Mouse (Mus musculus): ENCODE data around the gene Nrip1.

Nrip1 gene

DNA sequence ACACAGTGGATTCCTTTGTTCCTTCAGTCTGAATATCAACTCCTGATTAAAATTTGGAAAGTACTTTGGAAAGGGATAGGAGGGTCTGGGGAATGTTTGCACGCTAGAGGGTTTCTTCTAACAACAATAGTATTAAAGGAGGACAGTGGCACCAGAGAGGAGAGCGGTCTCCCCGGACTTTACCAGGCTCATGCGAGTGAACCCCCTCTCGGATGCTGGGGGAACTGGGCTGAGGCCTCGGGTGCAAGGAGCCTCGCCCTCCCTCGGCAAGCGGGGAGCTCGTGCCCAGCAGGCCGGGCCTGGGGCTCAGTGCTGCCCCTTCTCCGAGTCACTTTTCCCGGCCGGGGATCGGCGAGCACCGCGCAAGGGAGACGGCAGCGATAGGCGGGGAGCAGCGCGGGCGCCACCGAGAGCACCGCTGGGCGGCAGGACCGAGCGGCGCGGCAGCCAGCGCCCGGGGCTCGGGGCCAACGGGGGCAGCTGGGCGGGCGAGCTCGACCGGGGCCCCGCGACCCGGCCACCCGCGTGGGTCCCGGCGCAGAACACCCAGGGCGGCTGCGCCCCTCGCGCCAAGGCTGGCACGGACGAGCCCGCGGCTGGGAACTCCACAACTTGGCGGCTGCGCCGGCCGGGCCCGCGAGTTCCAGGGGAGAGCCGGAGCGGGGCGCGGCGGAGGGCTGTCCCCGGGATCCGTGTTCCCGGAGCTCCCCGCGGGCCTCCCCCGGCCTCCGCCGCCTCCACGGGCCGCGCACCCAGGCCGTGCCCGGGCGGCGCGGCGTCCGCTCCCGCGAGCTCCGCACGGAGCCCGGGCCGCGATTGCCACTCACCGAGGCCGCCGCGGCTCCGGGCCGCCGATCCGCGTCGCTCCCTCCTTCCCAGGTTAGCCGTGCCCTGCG is 1.3 kb downstream of the Nrip1 start:
- DNase-seq (ENCODE audit: low read depth, low spot score) = no peak

DNA sequence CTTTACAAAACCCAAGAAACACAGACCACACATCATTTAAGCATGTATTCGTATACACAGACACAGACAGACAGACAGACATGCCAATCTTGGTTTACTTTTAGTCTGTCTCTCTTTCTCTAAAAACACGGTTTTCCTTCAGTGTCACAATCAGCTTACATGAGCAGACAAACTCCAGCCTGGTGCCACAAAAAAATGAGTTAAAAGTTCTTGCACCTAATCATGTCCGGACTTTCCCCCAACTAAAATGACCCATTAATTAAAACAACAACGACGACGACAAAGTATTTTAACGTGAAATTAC is 2.1 kb downstream of the Nrip1 start:
- DNase-seq (ENCODE audit: low read depth, low spot score) = no peak

DNA sequence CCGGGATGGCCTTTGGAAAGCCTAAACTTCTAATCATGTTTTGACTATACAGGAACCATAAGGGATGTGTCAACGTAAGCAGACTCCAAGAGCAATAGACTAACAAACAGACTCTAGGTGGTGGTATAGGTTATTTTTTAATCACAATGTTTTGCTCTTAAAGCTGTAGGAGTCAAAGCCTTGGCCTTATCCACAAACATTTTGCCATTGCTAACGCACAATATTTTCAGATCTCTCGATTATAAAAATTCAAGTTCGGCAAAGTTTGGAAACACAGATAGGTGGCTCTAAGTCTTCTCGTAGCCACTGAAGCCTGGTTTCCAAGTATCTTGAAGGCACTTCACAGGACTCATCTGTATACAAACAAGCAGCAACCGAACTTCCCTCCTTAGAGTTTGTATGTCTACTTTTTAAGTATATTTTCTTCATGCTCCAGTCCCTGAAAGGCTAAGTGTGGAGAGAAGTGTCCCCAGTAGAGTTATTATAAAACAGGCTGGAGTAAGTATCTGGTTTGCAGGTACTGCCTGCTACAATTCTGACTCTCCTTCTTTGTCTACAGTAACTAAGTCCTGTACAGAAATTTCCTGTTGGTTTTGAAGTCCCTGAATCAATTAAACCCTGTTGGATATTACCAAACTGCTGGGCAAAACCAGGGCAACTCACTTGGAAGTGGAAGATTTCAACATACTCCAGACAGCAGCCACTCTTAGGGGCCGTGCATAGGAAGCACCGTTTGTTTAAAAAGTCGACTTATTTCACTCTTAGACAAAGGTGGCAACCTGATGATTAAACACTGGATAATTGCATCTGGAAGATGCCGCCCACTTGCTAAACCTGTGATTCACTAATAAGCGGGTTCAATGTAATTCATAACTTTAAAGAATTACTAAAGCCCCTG is 2.7 kb downstream of the Nrip1 start:
- no peak for DNase-seq (ENCODE audit: low read depth, low spot score)

DNA sequence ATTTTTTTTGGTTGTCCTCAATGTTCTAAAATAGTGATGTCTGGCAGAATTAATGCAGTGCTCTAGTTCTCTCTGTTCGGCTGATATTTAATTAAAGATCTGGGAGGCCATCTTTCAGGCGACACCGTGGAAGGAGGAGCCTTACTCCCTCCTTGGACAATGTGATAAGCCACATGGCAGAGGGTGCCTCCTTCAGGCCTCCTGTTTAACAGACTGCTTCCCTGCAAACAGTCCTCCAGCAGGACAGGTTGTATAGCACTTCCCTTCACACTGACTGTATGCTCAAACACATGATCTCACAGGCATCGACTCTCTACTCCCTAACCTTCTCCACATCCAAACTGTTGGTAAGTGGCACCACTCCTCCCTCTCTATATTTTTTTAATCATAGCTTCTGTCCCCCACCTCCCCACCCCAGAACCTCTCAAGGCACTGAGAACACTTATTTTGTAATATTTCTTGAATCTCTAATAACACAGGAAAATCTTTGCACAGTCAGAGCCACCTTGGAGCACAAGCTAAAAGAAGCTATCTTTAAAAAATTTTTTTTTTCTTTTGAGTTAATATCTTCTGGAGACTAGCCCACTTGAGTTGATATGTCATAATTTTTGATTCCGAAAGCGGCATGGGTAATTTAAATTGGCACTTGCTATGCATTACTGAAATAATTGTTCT is 3.4 kb downstream of the Nrip1 start:
- no peak for DNase-seq (ENCODE audit: low read depth, low spot score)

DNA sequence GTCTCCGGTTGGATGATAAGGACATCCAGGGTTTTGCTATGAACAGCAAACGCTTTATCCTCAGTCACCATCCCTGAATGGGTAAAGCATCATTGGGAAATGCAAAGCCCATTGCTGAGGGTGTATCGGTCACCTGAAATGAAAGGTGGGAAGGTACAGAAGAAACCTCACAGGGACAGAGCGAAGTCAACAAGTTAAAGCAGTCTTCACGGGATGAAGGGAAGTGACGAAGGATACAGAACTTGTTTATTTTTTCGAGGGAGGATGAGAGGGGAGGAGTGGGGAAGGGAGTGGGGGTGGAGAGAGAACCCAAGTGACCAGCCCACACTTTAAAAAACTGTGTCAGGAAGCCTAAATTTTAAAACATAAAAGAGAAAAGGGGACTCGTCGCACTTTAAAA is 4.4 kb downstream of the Nrip1 start:
- no peak for DNase-seq (ENCODE audit: low read depth, low spot score)

DNA sequence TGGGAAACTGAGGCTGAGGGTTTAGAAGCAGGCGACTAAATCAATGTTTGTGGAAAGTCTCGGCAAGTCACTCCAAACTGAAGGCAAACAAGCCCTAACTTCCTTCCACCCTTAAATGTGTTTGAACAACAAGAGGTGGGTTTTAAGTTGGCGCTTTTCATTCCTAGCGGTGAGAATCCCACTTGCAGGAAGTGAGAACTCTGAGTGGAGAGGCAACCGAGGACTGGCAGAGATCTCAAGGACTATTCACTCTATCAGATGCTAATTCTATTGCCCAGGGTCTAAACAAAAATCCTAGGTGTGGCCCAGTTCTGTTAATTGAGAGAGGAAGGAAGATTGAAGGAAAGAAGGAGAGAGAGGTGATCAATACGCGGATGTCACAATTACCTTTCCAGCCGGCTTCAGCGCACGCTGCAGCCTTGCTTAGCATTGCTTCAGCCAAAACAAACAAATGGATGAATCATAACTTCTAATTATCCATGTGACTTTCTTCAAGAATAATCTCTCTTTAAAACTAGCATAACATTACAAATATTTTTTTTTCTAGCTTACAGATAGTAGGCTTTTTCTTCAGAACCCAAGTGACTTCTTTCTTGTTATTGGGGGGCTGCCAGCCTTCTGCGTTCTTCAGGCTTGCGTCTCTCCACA is 6.2 kb downstream of the Nrip1 start:
- DNase-seq (ENCODE audit: low read depth, low spot score) = no peak

DNA sequence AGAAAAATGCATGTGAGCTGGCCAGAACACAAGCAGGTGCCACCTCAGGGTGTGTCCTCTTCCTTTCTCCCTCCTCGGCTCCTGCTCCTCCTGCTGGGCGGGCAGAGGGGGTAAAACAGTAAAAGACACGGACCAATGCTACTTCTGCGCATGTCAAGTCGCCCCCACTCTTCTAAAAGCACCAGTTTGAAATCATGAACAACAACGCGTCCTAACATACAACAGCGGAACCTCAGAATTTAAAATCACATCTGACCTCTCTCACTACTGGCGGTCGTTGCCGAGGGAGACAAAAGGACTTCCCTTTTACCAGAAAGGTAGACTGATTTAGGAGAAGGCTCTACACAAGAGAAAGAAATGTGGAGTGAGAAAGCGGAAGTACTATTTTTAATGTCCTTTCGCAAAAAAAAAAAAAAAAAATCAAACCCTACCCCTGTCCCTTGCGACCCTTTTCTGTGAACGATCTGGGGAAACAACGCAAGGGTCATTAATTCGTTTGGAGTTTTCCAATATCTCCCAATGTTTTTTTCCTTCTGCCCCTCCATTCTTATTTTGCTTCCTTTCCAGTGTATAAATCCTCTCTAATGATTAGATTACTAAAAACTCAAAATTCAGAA is 7.7 kb downstream of the Nrip1 start:
- no peak for DNase-seq (ENCODE audit: low read depth, low spot score)

DNA sequence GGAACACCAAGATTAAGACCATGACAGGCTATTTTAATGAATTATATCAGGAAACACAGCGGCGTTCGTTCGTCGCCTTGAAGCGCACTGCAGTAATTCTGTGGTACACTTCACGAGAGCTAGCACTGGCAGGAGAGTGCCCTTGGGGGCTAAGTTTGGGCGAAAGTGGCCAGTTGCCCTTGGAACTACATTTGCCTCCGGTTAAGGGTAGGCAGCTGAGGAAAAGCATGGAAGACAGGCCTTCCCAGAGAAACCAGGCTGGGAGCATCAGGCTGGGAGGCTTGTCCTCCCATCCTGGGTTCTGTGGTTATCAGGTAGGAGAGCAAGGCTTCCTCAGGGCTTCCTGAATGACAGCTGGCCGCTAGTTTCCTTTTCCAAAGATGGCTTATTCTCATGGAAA is 8.4 kb downstream of the Nrip1 start:
- DNase-seq (ENCODE audit: low read depth, low spot score) = no peak

DNA sequence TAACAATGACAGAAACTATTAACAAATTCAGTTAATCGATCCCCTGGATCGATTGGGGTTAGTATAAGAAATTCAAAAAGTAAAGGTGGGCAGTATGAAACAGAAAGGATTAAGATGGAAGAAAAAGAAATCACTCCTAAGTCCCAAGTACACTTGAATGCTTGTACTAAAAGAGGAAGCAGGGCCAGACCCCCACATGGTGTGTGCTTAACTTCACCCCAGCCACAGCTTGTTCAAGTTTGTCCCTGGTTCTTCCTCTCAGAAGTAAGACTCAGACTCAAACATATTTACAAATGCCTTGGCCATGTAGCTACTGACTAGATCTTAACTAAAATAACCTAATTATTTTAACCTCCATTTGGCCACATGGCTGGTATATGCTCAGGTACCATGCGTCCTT is 10.0 kb downstream of the Nrip1 start:
- no peak for DNase-seq (ENCODE audit: low read depth, low spot score)

DNA sequence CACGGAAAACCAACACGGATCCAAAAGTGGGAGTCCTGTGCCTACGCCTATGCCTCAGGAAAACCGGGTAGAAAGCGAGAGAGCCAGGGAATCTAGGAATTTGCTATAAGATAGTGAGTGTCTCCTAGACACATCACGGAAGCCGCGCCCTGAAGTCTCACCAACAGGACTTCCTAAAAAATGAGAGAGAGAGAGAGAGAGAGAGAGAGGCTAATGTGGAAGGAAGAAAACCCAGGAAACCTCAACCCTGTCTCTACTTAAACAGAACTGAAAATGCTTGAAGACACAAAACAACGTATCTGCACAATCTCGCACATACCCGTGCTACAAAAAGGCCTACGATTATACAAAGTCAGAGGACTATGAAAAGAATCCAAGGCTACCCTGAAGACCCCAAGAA is 10.6 kb downstream of the Nrip1 start:
- no peak for DNase-seq (ENCODE audit: low read depth, low spot score)

DNA sequence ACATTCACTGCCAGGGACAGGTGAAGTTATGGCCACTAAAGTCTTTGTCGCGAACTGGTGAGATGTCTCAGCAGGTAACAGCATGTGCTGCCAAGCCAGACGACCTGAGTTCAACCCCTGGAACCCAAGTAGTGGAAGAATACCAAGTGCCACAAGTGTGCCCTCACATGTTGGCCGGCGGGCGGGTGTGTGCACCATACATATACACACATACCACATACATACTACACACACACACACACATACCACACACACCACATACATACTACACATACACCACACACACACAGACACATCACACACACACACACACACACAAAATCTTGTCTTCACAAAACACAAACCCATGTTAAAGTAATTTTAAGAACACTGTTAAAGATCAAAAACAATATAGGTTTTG is 13.2 kb downstream of the Nrip1 start:
- DNase-seq (ENCODE audit: low read depth, low spot score) = no peak

DNA sequence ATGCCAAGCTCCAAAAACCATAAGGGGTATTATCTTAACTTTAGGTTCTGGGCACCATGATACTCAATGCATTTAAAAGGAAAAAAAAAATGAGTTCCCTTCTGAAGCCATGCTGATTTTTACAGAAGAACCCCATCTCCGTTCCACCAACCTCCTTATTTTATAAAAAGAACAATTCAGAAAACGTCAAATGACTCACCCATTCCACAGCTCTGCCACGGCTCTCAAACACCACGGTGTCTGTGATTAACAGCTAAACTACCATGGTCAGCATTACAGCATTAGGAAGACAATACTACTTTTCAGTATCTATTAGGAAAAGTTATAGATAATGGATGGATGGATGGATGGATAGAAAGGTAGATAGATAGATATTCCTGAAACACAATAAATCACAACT is 14.9 kb downstream of the Nrip1 start:
- DNase-seq (ENCODE audit: low read depth, low spot score) = no peak

DNA sequence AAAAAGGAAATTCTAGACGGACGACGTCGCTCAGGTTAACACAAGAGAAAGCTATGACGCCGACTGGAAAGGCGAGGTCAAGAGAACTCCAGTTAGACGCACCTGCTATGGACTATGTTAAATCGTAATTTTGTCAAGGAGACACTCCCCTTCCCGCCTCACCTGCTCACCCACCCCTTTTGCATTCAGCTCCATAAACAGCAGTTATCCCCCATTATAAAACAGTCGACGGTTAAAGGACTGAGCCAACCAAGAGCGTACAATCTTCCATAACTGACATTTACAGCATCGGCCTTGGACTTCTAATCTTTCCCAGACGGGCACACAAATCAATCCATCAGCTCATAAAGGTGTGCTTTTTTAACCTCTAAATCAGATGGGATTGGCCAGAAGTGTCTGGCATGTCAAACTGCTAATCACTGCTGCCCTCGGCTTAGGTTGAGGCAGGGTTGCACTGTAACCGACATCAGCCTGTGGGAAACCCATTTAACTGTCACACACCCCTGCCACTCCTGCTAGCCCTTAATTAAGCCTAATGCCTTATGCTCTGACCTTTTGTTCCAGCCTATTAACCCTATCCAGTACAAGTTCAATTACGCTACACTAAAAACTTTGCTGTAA is 15.4 kb downstream of the Nrip1 start:
- DNase-seq (ENCODE audit: low read depth, low spot score) = no peak

DNA sequence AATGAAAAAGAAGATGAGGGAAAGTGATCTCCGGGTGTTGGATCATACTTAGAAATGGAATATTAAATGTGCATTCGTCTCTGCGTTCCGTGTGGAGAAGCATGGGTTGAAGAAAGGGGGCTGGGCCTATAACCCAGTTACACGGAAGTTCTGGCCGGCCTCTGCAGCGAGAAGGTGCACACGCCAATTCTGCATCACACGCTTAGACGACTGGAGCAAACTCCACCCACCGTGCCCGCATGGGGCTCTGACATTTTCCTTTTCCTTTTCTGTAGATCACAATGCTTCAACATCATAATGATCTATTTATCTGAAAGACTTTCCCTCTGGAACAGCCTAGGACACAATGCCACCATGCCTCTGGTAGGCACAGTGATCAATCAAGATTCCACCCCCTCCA is 16.5 kb downstream of the Nrip1 start:
- DNase-seq (ENCODE audit: low read depth, low spot score) = no peak

DNA sequence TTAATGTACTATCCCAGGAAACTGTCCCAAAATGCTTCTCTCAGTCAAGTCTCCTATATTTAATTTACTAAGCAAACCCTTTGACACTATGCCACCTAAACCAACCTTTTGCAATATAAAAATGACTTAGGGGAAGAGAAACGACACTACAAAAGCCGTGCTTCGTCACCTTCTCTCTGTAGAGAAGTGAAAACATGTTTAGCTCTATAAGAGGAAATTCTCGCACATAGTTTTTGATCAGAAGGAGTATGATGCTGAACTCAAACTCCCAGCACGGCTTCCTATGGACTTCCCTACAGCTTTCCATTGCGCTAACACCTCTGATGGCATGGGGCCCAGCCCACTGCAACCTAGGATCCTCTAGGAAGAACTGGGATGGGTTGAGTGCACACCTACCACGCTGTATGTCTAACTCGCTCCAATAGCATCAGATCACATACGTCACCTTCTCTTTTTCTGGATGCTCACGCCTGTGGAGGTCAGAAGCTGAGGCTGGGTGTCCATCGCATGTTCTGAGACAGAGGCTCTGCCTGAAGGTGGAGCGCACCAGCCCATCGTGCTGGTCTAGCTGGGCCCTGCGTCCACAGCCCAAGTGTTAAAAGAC is 17.6 kb downstream of the Nrip1 start:
- DNase-seq (ENCODE audit: low read depth, low spot score) = no peak

DNA sequence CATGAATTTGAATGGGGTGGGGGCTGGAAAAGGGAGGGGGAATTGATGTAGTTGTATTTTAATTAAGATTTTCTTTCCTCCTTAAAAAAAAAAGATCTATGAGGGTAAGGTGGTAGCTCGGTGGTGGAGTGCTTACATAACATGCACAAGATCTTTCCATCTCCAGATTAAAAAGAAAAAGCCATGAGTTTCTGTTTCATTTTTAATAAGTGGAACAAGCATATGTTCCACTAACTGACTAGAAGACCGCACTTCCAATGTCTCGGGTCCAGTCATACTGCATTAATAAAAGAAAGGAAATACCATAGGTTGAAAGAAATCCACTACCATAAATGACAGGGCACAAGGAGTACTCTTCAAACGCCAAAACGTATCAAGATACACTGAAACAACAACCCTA is 18.4 kb downstream of the Nrip1 start:
- no peak for DNase-seq (ENCODE audit: low read depth, low spot score)

DNA sequence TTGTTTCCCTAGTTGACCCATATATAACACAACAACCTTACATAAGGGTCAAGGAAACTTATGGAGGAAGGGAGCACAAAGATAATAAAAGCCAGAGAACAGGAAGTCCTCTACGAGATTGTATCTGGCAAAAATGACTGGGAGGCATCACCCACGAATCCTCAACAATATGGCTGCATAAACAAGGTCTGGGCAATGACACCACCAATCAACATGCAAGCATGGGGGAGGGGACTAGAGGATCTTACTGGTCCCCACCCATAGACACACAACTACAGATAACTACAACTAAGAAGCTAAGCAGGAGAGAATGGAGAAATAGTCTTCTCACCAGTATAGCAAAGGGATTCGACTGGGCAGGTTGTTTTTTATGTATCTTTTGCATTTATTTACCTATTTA is 18.8 kb downstream of the Nrip1 start:
- DNase-seq (ENCODE audit: low read depth, low spot score) = no peak

DNA sequence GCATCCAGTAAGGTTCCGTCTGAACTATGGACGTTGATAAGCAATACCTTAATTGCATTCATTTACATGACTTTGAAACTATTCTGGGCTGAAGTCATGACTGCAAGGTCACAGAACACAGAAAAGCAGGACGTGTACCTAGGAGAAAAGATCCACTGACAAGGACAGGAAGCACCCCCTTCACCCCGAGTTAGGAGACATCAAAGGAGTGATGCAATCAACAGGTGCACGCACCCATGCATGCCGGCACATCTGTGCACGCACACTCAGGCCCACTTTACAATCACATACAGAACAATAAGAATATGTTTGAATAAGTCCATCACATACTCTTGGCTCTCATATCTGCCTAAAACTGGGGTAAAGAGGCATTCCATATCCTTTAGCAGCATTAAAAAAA is 19.3 kb downstream of the Nrip1 start:
- no peak for DNase-seq (ENCODE audit: low read depth, low spot score)

DNA sequence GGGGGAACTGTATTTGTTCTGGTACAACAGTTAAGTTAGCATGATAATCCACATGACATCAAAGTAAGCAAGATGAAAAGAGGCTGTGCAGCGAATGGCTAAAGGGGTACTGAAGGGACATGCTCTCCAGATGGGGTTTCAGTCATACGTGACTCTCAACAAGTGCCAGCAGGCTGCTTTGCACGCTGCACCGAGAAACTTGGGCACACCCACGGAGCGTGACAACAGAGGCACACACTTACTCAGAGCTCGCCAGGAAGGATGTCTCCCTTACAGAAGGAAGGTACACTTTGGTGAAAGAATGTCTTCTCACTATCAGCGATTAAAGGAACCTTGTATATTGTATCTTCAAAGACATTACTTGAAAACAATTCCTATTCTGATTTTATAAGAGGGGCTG is 22.7 kb downstream of the Nrip1 start:
- no peak for DNase-seq (ENCODE audit: low read depth, low spot score)

DNA sequence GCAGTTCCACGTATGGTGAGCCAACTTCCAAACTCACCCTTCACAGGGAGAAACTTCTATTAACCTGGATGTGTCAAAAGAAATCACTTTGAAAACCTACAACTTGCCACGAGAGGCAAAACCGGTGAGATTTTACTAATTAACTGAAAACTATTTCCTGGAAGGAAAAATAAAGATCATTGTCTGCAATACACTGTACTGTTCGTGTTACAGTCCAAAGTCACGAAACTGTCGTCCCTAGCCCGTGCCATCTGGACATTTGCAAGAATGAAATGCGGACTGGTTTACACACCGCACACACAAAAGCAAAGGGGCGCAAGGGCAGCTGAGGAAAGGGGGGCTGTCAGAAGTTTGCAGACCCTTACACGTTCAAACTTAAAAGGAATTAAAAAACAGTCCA is 24.6 kb downstream of the Nrip1 start:
- no peak for DNase-seq (ENCODE audit: low read depth, low spot score)
